Mouse (Mus musculus) adrenal gland, postnatal 4 days (tissue): ENCODE results near the gene Ndel1. TPM values are rescaled to one million over a fixed set of nuclear protein-coding genes. Genes with fewer than 3 reads are reported as not detected.
"Not testable (repeated sequence)": the region's sequence is repeated elsewhere in the genome, so short reads cannot be mapped to it uniquely, and the experiment has no call there.

Source experiments
- DNase-seq, 2 experiments: peaks; one replicate each; pipeline ENCODE4 v3.0.0; 2021 to 2022; ENCODE audit warnings: low spot score in 2 of 2, mixed read lengths in 2 of 2
- total RNA-seq, 2 experiments: library from RNA; stranded (reverse); gene quantifications; 2 replicates each; pipeline ENCODE4 v1.2.3; 2021

Ndel1 gene
- total RNA-seq, 2 experiments from 2014 or later, result 59.1 to 61.4 TPM

- peak; percentile 46 to 57 for DNase-seq
Measured at GRCm38 (mm10) chr11:68852486-68852901, 19.2 kb downstream of the Ndel1 start.

GRCm38 (mm10) chr11:68851644-68852485, 19.8 kb downstream of the Ndel1 start:
- no peak for DNase-seq

- no peak for DNase-seq
Measured at GRCm38 (mm10) chr11:68850862-68851261, 20.8 kb downstream of the Ndel1 start.

- no peak for DNase-seq
Measured at GRCm38 (mm10) chr11:68839606-68840005, 32.1 kb downstream of the Ndel1 start.

GRCm38 (mm10) chr11:68835034-68835433, 36.6 kb downstream of the Ndel1 start:
- DNase-seq, result no peak

GRCm38 (mm10) chr11:68833593-68833992, 38.1 kb downstream of the Ndel1 start:
- DNase-seq, result no peak

GRCm38 (mm10) chr11:68832793-68833192, 38.9 kb downstream of the Ndel1 start:
- DNase-seq, result no peak

GRCm38 (mm10) chr11:68831580-68831979, 40.1 kb downstream of the Ndel1 start:
- DNase-seq, result not testable (repeated sequence)

- DNase-seq, result no peak
Measured at GRCm38 (mm10) chr11:68826735-68827134, 44.9 kb downstream of the Ndel1 start.

GRCm38 (mm10) chr11:68822326-68822725, 49.3 kb downstream of the Ndel1 start:
- no peak for DNase-seq

- no peak for DNase-seq
Measured at GRCm38 (mm10) chr11:68819226-68819805, 52.3 kb downstream of the Ndel1 start.

GRCm38 (mm10) chr11:68818416-68818815, 53.2 kb downstream of the Ndel1 start:
- no peak for DNase-seq

- DNase-seq, result no peak
Measured at GRCm38 (mm10) chr11:68811881-68812577, 59.6 kb downstream of the Ndel1 start.

- DNase-seq, result peak; percentile 38 to 44
Measured at GRCm38 (mm10) chr11:68807787-68808186, 63.9 kb downstream of the Ndel1 start.

- DNase-seq, result no peak
Measured at GRCm38 (mm10) chr11:68805148-68805547, 66.5 kb downstream of the Ndel1 start.

GRCm38 (mm10) chr11:68798258-68798657, 73.4 kb downstream of the Ndel1 start:
- no peak for DNase-seq

- DNase-seq, result no peak
Measured at GRCm38 (mm10) chr11:68791794-68792193, 79.9 kb downstream of the Ndel1 start.

- no peak for DNase-seq
Measured at GRCm38 (mm10) chr11:68790720-68791119, 80.9 kb downstream of the Ndel1 start.

GRCm38 (mm10) chr11:68787222-68787621, 84.4 kb downstream of the Ndel1 start:
- DNase-seq, result no peak

GRCm38 (mm10) chr11:68785813-68786212, 85.8 kb downstream of the Ndel1 start:
- DNase-seq, result no peak

GRCm38 (mm10) chr11:68782336-68782735, 89.3 kb downstream of the Ndel1 start:
- no peak for DNase-seq
